Mouse (Mus musculus): ENCODE results near the gene 4930544D05Rik.

4930544D05Rik gene

GRCm38 (mm10) chr11:70643051-70643450 lies 27.4 kb downstream of the 4930544D05Rik start:
- DNase-seq (ENCODE audit: low spot score in 2 of 2), result no peak

GRCm38 (mm10) chr11:70644564-70645103 lies 29.0 kb downstream of the 4930544D05Rik start:
- no peak for DNase-seq (ENCODE audit: low spot score in 2 of 2)

DNA sequence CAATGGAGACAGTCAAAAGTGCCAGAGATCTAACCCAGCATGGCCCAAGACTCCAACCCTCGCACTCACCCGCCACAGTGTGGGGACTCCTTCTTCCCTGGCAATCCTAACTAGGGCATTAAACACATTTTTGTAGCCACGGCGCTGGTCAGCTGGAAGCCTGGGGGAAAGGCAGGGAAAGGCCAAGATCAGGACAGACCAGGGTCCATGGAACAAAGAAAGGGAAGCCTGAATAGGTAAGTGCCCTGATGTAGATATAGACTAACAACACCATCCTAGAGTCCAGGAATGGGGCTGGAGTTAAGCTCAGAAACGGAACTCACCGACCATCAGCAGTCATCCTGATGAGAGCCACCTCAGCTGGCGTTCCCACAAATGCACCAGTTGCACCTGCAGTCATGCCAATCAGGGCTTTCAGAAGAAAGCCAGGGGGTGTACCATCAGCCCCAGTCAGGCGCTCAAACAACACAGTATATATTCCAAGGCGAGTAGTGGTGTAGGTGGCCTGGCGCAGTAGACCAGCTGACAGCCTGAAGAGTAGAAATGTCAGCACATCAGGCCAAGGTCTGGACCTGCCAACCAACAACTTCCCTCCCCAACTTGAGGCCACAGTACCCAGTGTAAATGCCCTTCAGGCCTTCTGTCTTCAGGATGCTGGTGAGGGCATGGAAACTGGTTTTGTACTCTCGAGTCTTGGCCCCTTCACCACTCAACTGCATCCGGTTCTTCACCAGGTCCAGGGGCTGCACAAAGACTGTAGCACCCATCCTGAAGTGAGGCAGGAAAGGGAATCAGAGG lies 30.0 kb downstream of the 4930544D05Rik start:
- DNase-seq (ENCODE audit: low spot score in 2 of 2), result no peak

DNA sequence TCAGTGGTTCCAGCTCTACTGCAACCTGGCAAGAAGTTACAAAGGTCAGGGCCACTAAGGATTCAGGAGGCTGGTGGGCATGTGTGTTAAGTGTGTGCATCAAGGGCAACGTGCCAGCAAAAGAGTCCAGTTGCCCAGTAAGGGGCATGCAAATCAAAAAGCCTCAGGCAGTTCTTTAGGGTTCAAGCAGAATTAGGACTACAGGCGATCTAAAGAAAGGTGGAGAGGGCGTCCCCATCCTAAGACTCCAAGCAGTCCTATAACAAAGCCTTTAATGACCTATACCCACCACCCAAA lies 30.6 kb downstream of the 4930544D05Rik start:
- no peak for DNase-seq (ENCODE audit: low spot score in 2 of 2)

GRCm38 (mm10) chr11:70646691-70647650 lies 31.3 kb downstream of the 4930544D05Rik start, which contains the start of the genes Rnf167 and Slc25a11:
Gene Rnf167 (plus strand): TSS chr11:70647235.
Gene Slc25a11 (minus strand): TSS chr11:70647479.
- peak; percentile 96 for DNase-seq (ENCODE audit: low spot score in 2 of 2)

- DNase-seq (ENCODE audit: low spot score in 2 of 2), result no peak
Observed at GRCm38 (mm10) chr11:70647716-70648420, 32.2 kb downstream of the 4930544D05Rik start.

- DNase-seq (ENCODE audit: low spot score in 2 of 2), result no peak
Observed at GRCm38 (mm10) chr11:70648512-70648911, 32.9 kb downstream of the 4930544D05Rik start.

- DNase-seq (ENCODE audit: low spot score in 2 of 2), result no peak
Observed at GRCm38 (mm10) chr11:70649185-70649734, 33.6 kb downstream of the 4930544D05Rik start.

DNA sequence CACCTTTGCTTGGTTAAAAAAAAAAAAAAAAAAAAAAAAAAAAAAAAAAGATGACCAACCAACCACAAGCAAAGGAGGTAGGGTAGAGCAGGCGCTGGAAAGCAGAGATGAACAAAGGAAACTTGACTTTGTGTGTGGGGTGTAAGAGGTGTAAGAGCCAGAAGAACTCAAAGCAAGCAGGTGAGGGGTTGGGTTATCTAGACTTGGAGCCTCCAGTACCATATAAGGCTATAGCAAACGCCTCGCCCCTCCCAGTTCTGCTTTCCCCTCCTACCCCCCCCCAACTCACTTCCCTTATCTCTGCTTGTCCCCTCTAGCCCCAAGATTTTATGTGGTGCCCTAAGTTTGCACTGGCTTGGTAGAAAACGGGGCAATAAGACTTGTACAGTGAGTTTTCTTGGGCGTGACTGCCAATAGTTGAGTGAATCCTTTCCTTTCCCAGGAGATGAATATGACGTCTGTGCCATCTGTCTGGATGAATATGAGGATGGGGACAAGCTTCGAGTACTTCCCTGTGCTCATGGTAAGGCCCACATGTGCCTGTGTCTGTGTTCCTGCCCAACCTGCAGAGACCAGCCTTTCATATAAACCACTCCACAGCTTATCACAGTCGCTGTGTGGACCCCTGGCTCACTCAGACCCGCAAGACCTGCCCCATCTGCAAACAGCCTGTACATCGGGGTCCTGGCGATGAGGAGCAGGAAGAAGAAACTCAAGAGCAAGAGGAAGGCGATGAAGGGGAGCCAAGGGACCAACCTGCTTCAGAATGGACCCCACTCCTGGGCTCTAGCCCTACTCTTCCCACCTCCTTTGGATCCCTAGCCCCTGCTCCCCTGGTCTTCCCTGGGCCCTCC lies 34.9 kb downstream of the 4930544D05Rik start:
- no peak for DNase-seq (ENCODE audit: low spot score in 2 of 2)

DNA sequence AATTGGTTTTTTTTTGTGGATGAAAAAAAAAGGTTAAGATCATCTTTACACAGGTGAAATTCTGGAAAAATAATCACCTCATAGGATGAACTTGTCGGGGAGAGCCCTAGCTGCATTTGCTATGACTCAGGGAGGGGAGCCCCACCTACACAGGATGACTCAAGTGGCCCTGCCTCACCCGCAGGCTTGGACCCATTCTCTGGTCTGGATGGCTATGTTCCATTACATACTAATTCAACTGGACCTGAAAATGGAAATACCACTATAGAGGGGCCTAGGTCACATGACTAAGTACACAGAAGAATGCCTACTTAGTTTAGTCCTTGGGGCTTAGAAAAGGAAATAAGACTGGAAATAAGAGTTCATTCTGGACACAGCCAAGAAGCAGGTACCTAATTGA lies 35.7 kb downstream of the 4930544D05Rik start:
- no peak for DNase-seq (ENCODE audit: low spot score in 2 of 2)

- no peak for DNase-seq (ENCODE audit: low spot score in 2 of 2)
Observed at GRCm38 (mm10) chr11:70652029-70652883, 36.6 kb downstream of the 4930544D05Rik start.

DNA sequence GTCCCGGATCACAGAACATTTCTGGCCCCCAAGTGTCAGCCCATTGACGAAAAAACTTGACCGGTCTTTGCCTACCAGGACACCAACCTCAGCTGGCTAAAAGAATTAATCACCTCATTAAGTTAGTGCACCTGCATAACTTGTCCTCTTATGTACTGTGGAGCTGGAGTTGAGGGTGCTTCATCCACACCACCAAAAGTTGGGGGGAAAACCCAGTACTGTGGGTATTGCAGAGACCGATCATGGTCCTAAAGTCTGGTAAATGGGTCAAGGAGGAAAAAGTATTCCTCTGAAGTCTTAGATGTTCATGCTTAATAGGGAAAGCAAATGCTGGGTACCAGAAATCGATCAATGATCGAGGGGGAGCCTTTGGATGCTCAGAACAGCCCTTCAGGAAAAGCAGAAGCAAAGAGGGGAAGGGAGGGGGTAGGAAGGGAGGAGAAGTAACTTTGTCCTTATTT lies 37.3 kb downstream of the 4930544D05Rik start:
- no peak for DNase-seq (ENCODE audit: low spot score in 2 of 2)

- DNase-seq (ENCODE audit: low spot score in 2 of 2), result no peak
Observed at GRCm38 (mm10) chr11:70653345-70654197, 37.9 kb downstream of the 4930544D05Rik start.

- peak; percentile 59 to 66 for DNase-seq (ENCODE audit: low spot score in 2 of 2)
Observed at GRCm38 (mm10) chr11:70654198-70654922, 38.7 kb downstream of the 4930544D05Rik start, which contains the start of gene Pfn1. Gene Pfn1 (minus strand): TSS chr11:70654644.

DNA sequence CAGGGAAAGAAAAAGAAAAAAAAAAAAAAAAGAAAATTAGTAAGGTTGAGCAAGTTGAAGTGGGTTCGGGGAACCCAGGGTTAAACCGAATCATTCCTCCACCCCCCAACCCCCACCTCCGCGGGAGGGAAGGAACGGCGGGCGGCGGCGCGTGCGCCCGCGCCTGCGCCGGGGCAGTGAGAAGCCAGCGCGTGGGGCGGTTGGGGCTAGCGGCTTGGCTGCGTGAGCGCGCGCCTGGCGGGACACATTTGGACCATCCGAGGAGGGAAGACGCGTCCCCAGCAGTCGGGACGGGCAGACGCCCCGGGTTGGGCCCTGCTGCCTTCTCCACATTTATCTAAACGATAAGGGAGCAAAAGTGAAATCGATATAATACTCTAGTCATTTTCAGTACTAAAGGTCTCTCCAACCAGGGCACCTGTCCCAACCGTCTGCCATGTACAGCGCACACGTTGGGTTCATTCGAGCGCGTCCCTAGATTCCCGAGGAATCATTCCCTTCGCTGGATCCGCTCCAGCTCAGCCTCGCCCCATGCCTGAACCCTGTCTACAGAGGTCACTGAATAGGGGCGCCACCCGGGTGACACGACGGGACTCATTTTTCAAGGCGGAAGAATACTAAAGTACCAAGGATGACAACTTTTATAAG lies 39.4 kb downstream of the 4930544D05Rik start:
- peak; percentile 59 to 60 for DNase-seq (ENCODE audit: low spot score in 2 of 2)

DNA sequence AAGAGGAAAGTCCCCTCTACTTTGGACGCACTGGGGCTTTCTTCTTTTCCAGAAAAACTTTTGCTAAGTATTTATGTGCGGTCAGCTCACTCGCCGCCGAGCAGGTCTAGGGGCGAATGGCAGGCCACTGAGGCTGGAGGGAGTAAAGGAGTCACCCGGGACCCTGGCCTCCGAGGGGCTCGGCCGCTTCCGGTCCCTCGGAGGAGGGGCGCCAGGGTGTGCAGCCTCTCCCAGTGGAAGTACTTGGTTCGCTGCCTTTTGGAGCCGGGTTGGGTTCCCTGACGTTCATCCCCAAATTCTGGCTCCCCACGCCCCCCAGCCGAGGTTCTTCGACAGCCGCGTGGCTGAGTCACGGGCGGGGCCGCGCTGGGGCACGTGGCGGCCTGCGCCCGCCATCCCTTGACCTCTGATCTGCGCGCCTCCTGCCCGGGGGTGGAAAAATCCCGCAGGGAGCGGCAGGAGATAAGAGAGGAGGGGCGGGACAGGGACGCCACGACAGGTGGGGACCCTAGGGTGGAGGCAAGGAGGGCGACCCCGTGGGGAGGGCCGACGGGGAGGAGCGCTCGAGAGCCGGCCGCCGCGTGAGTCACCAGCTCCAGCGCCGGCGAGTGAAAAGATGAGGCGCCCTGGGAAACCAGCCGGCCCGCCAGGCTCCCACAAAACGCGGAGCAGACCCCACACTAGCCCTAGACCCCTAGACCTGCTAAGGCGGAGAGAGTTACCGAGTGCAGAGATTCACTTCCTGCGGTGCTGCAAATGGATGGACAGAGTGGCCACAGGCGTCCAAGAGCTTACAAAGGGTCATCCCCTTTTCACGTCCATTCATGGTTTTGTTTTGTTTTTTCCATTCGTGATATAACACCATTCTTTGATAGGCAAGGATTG lies 40.2 kb downstream of the 4930544D05Rik start:
- no peak for DNase-seq (ENCODE audit: low spot score in 2 of 2)

Data from right cerebral cortex, postnatal 36 days (tissue).